Mouse (Mus musculus): ENCODE data around the gene Serpinb8.

- TF ChIP-seq CTCF (IDR thresholded peaks at IDR 0.05; ENCODE audit: borderline replicate concordance, insufficient read depth, low read length) (no peak), POLR2A (IDR thresholded peaks at IDR 0.05; ENCODE audit: low read depth, low read length) (no peak)
Measured at GRCm38 (mm10) chr1:107576094-107576493, 13.7 kb upstream of the Serpinb8 start.

Data from embryonic fibroblast, embryonic 13.5 days (primary cell).